In the genomic region with DNA sequence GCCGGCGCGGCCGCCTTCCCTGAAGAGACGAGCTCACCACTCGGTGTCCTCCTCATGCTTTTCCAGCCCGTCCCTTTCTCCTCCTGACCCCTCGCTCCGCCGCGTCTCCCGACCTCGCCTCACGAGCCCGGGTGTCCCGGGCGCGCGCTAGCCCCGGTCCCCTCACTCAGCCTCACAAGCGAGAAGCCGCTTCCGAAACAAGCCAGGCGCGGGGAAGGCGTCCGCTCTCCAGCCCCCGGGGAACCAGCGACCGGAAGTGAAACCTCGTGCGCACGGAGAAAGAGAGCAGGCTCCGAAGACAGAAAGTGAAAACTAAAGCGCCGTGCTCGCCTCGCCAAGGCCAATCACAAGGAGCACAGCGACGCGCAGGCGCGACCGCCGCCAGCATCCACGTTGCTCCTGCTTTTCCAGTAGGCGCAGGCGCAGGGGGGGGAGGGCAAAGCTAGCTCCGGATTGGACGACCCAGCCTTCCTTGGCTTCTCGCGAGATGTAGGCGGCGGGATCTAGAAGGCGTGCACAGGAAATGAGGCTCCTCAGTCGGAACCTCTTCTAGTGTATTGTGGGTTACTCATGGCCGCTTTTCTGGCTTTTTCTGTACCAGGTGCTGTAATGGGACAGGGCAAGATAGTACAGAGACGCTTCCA, we compare ENCODE assay signal across 8 mouse cellular contexts. TPM values are rescaled to one million over a fixed set of nuclear protein-coding genes. Genes with fewer than 3 reads are reported as not detected.
DNase-seq lines count a peak whose midpoint lies in the region; ATAC-seq and TF ChIP-seq lines count a peak whose summit lies in the region.

A gene (minus strand): TSS at position 314 of the 644 bp plus-strand sequence.

- peak; percentile 21; the same call in 1 of the 2 replicates for TF ChIP-seq POLR2A in lung, adult 2 months (IDR thresholded peaks at IDR 0.05; ENCODE audit: borderline replicate concordance, extremely low read depth, low read depth, low read length)

- peak within 1 kb of the TSS; percentile 30; the same call in 1 of the 2 replicates for H3K27ac ChIP-seq in ES-E14 (ENCODE audit: insufficient read depth, low read depth, low read length, poor library complexity, severe bottlenecking)
- H3K27ac ChIP-seq in forebrain, embryonic 15.5 days (replicated peaks), result peak within 1 kb of the TSS; percentile 92

- intact Hi-C loops in heart, postnatal 25 days (cut with DNase I), result loop anchor here (2.0 to 5.0 kb wide), 2 partner anchors 24 to 74 kb away; a partner anchor contains a TSS

- H3K9me3 ChIP-seq in ES-E14 (ENCODE audit: control insufficient read depth, insufficient read depth, low read depth, low read length), result peaks cover 6% of the 10 kb centered on the region
- no peaks in the 10 kb centered on the region for H3K9me3 ChIP-seq in forebrain, embryonic 15.5 days

- peak within 1 kb of the TSS; percentile 77 for H3K9ac ChIP-seq in ES-E14 (ENCODE audit: insufficient read depth, low read depth, low read length, poor library complexity, severe bottlenecking)
- peak within 1 kb of the TSS; percentile 73 for H3K9ac ChIP-seq in forebrain, embryonic 15.5 days (replicated peaks)

- no peaks in the 10 kb centered on the region for H3K36me3 ChIP-seq in ES-E14 (ENCODE audit: control insufficient read depth, insufficient read depth, low read length, poor library complexity, severe bottlenecking)
- no peaks in the 10 kb centered on the region for H3K36me3 ChIP-seq in forebrain, embryonic 15.5 days

- under 1% methylated on average over 58 of the region's 58 CpGs for WGBS in forebrain, embryonic 15.5 days
- 1% methylated on average over 58 of the region's 58 CpGs for WGBS in lung, adult 2 months

- ATAC-seq in forebrain, embryonic 15.5 days (replicated peaks), result peak; percentile 99
- peak; percentile 94 for ATAC-seq in neutrophil, adult 5-6 weeks (ENCODE audit: extremely low read depth, insufficient number of reproducible peaks, low FRiP score, poor library complexity, severe bottlenecking)

- H3K27me3 ChIP-seq in forebrain, embryonic 15.5 days, result peaks cover 4% of the 10 kb centered on the region; the same call in 1 of the 2 replicates

- DNase-seq in ES-E14 (ENCODE audit: low read depth, low spot score), result peak; percentile 74
- DNase-seq in cerebellum, adult 11-12 months, result peak; percentile 98
- DNase-seq in heart, postnatal 25 days (ENCODE audit: low spot score), result peak; percentile 97
- DNase-seq in layer of hippocampus, adult 18-20 months (ENCODE audit: low spot score in 2 of 2), result peak; percentile 98 to 99
- peak; percentile 91 for DNase-seq in lung, adult 2 months
- peak; percentile 98 for DNase-seq in thymus, adult 18-20 months

- H3K4me1 ChIP-seq in ES-E14 (ENCODE audit: control insufficient read depth in 2 of 2, insufficient read depth in 2 of 2, low read length in 2 of 2, poor library complexity in 1 of 2), result no peaks in the 10 kb centered on the region
- H3K4me1 ChIP-seq in forebrain, embryonic 15.5 days, result peaks cover 9% of the 10 kb centered on the region
- H3K4me1 ChIP-seq in lung, adult 2 months (ENCODE audit: control insufficient read depth, insufficient read depth, low read length), result no peaks in the 10 kb centered on the region

- TF ChIP-seq CTCF in lung, adult 2 months (IDR thresholded peaks at IDR 0.05; ENCODE audit: insufficient read depth, low read length), result no peak

- H3K4me2 ChIP-seq in forebrain, embryonic 15.5 days (replicated peaks), result peak within 1 kb of the TSS; percentile 66

- peak within 1 kb of the TSS; percentile 75 to 93 for H3K4me3 ChIP-seq in ES-E14 (ENCODE audit: insufficient read depth in 1 of 2, low read depth in 1 of 2, low read length in 2 of 2, poor library complexity in 1 of 2, severe bottlenecking in 1 of 2)
- peak within 1 kb of the TSS; percentile 81 for H3K4me3 ChIP-seq in forebrain, embryonic 15.5 days
- H3K4me3 ChIP-seq in lung, adult 2 months (replicated peaks; ENCODE audit: extremely low read depth, low read depth, low read length), result peak within 1 kb of the TSS; percentile 88

- in situ Hi-C loops in ES-E14 (cut with MboI; ENCODE audit: low sequenced_read_pairs in 2 of 2, unreplicated experiment in 2 of 2), result no loop called here

TF ChIP-seq in ES-E14, 5 proteins besides CTCF, POLR2A, EP300 and RAD21:
- TF ChIP-seq CHD2 (IDR thresholded peaks at IDR 0.05; ENCODE audit: low read depth, low read length), result peak; percentile 97
- no peak for TF ChIP-seq ZNF384 (IDR thresholded peaks at IDR 0.05; ENCODE audit: low read depth, low read length)
- no peak for TF ChIP-seq ZC3H11A (IDR thresholded peaks at IDR 0.05; ENCODE audit: borderline replicate concordance, low read depth, low read length)
- peak; percentile 60; the same call in 1 of the 2 replicates for TF ChIP-seq HCFC1 (IDR thresholded peaks at IDR 0.05; ENCODE audit: borderline replicate concordance, insufficient read depth, low read length)

RNA-seq across cellular contexts. Expression of the gene that starts here (rescaled TPM):
- total RNA-seq in ES-E14 (2012; rRNA removed), result 33.1 and 34.9 TPM in 2 replicates
- polyA plus RNA-seq in forebrain, embryonic 15.5 days (2015; fragmentation: Nextera tagmentation; extraction: Ambion mirVana), result 18.9 and 21.3 TPM in 2 replicates
- 10 to 100 TPM; 11.1 to 13.1 TPM for total RNA-seq in heart, postnatal 25 days (2021)
- 10 to 100 TPM; 23.9 to 24.8 TPM for total RNA-seq in layer of hippocampus, adult 18-20 months (2021)
- 2.3 and 4.3 TPM in 2 replicates for polyA plus RNA-seq in lung, adult 2 months (2012; rRNA removed)
- total RNA-seq in neutrophil, adult 5-6 weeks (2017), result 82.4 and 83.3 TPM in 2 replicates

Comparison
In these comparisons a context has a peak if more than half of its experiments do, and no peak if none do; other contexts are left out.
1. Peak in every context shown above with its lines: DNase-seq, ATAC-seq, H3K4me3 ChIP-seq and H3K27ac ChIP-seq.